Mouse (Mus musculus): Measurements from ENCODE around the gene Chd6.
"Not testable (repeated sequence)": the region's sequence is repeated elsewhere in the genome, so short reads cannot be mapped to it uniquely, and the experiment has no call there.

DNA sequence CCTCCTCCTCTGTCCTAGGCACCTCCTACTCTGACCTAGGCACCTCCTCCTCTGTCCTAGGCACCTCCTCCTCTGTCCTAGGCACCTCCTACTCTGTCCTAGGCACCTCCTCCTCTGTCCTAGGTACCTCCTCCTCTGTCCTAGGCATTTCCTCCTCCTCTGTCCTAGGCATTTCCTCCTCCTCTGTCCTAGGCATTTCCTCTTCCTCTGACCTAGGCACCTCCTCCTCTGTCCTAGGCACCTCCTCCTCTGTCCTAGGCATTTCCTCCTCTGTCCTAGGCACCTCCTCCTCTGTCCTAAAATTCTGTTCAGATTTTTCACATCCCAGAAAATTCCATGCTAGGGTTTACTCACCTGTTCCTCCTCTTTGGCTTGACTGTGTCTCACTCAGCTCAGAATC lies 151.1 kb downstream of the Chd6 start:
- TF ChIP-seq CTCF (IDR thresholded peaks at IDR 0.05); POLR2A (IDR thresholded peaks at IDR 0.05; ENCODE audit: insufficient read depth, low read depth, low read length); EP300 (IDR thresholded peaks at IDR 0.05; ENCODE audit: insufficient read depth, low read depth, low read length): not testable (repeated sequence)

All from heart, adult 2 months (tissue).